Comparison of ENCODE assay signal across 9 mouse cellular contexts in the genomic region with DNA sequence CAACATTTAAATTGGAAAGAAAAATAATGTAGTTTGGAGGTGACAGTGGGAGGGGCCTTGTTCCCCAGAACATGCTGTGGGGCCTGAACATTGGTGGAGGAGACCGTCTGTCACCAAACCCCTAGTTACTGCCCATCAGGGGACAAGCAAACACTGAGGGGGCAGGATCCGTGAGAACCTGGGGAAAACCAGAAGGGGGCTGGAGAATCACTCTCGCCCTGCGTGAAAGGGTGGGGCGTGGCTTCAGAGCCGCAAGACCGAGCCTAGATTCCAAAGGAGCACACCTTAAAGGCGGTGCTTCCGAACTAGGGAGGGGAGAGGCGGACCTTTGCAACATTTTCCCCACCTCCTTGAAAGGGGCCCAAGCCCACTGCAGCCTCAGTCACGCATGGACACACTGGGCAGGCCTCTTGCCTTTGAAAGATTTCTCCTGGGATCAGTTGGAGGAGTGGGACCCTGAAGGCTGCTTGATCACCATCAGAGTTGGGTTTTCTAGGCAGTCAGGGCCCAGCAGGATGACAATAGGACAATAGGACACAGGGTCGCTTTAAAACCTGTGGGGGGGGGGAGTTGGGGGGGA. TPM values are rescaled to one million over a fixed set of nuclear protein-coding genes. Genes with fewer than 3 reads are reported as not detected.
DNase-seq lines count a peak whose midpoint lies in the region; ATAC-seq and TF ChIP-seq lines count a peak whose summit lies in the region.
"Had no signal": no experiment of that assay in that cellular context is flagged by ENCODE, and none has a peak within 500 bp of the region (broad histone marks: within the 10 kb centered on the region; RNA-seq: fewer than 3 reads in every experiment).

No protein-coding gene starts in this region.

- no peak for ATAC-seq in hindbrain, embryonic 15.5 days (ENCODE audit: low FRiP score, low read depth)
- peak; percentile 36 for ATAC-seq in lung, postnatal 0 days
- ATAC-seq in megakaryocyte, adult 5-6 weeks (ENCODE audit: poor library complexity, severe bottlenecking) = no peak
- ATAC-seq in inflammation-experienced regulatory T-cells, adult 6 months = no peak

- H3K36me3 ChIP-seq in ES-Bruce4 (ENCODE audit: control insufficient read depth, insufficient read depth, low read length, poor library complexity, severe bottlenecking) = no peaks in the 10 kb centered on the region
- H3K36me3 ChIP-seq in hindbrain, embryonic 15.5 days = no peaks in the 10 kb centered on the region
- no peaks in the 10 kb centered on the region for H3K36me3 ChIP-seq in lung, postnatal 0 days (ENCODE audit: insufficient read depth, low read length)

- peak overlapping the region; percentile 79 for H3K4me2 ChIP-seq in hindbrain, embryonic 15.5 days
- H3K4me2 ChIP-seq in lung, postnatal 0 days (replicated peaks; ENCODE audit: low read depth, low read length) = peak overlapping the region; percentile 87

- no peak for TF ChIP-seq CTCF in ES-Bruce4 (IDR thresholded peaks at IDR 0.05; ENCODE audit: low read depth, low read length)
- TF ChIP-seq CTCF in lung, postnatal 0 days (IDR thresholded peaks at IDR 0.05) = no peak

- intact Hi-C loops in left cerebral cortex, postnatal 10 days (cut with DNase I) = no loop called here

- H3K27ac ChIP-seq in ES-Bruce4 (ENCODE audit: insufficient read depth, low read length) = no peak overlapping the region
- H3K27ac ChIP-seq in hindbrain, embryonic 15.5 days (replicated peaks) = peak overlapping the region; percentile 2; the same call in 1 of the 2 replicates
- peak overlapping the region; percentile 85 for H3K27ac ChIP-seq in lung, postnatal 0 days (ENCODE audit: low read length)

- DNase-seq in R1 (ENCODE audit: low read depth, low spot score) = peak; percentile 95
- peak; percentile 86 for DNase-seq in lung, postnatal 0 days (ENCODE audit: low spot score)
- no peak for DNase-seq in c-Kit-positive CD71-positive TER-119-positive erythroid progenitor cells, embryonic 14.5 days (ENCODE audit: low spot score)
- DNase-seq in left cerebral cortex, postnatal 10 days (ENCODE audit: extremely low spot score in 1 of 2, low spot score in 2 of 2) = no peak
- DNase-seq: cerebellum, adult 9-11 months had no signal

- peak overlapping the region; percentile 57 for H3K4me3 ChIP-seq in ES-Bruce4 (ENCODE audit: low read depth, low read length)
- peak overlapping the region; percentile 47 for H3K4me3 ChIP-seq in hindbrain, embryonic 15.5 days
- H3K4me3 ChIP-seq in lung, postnatal 0 days (ENCODE audit: low read depth, low read length) = peak overlapping the region; percentile 57

- WGBS in hindbrain, embryonic 15.5 days = 8% methylated on average over 12 of the region's 12 CpGs
- WGBS in lung, postnatal 0 days = 16% methylated on average over 12 of the region's 12 CpGs

- no peaks in the 10 kb centered on the region for H3K9me3 ChIP-seq in ES-Bruce4 (replicated peaks; ENCODE audit: control insufficient read depth, insufficient read depth, low read length, poor library complexity, severe bottlenecking)
- H3K9me3 ChIP-seq in hindbrain, embryonic 15.5 days = no peaks in the 10 kb centered on the region
- no peaks in the 10 kb centered on the region for H3K9me3 ChIP-seq in lung, postnatal 0 days (ENCODE audit: low read length)

- no peaks in the 10 kb centered on the region for H3K27me3 ChIP-seq in ES-Bruce4 (ENCODE audit: control insufficient read depth, insufficient read depth, low read length, poor library complexity, severe bottlenecking)
- peaks cover 51% of the 10 kb centered on the region for H3K27me3 ChIP-seq in hindbrain, embryonic 15.5 days
- H3K27me3 ChIP-seq in lung, postnatal 0 days (replicated peaks; ENCODE audit: insufficient read depth, low read length) = peaks cover 25% of the 10 kb centered on the region

- H3K9ac ChIP-seq in ES-Bruce4 (ENCODE audit: low read depth, poor library complexity, severe bottlenecking) = no peak overlapping the region
- no peak overlapping the region for H3K9ac ChIP-seq in hindbrain, embryonic 15.5 days
- H3K9ac ChIP-seq in lung, postnatal 0 days (replicated peaks; ENCODE audit: low read depth) = peak overlapping the region; percentile 23; the same call in 1 of the 2 replicates

- TF ChIP-seq EP300 in ES-Bruce4 (IDR thresholded peaks at IDR 0.05; ENCODE audit: insufficient read depth, low read depth, low read length) = no peak
- TF ChIP-seq EP300 in lung, postnatal 0 days (IDR thresholded peaks at IDR 0.05) = no peak

- no peaks in the 10 kb centered on the region for H3K4me1 ChIP-seq in ES-Bruce4 (ENCODE audit: control insufficient read depth, insufficient read depth, low read length)
- H3K4me1 ChIP-seq in hindbrain, embryonic 15.5 days (replicated peaks) = peaks cover 29% of the 10 kb centered on the region
- H3K4me1 ChIP-seq in lung, postnatal 0 days (ENCODE audit: insufficient read depth, low read depth, low read length) = peaks cover 5% of the 10 kb centered on the region; the same call in 1 of the 2 replicates

- TF ChIP-seq POLR2A in ES-Bruce4 (IDR thresholded peaks at IDR 0.05; ENCODE audit: insufficient read depth, low read length) = no peak

RNA-seq across cellular contexts. Expression of a gene that starts 1.3 kb away (rescaled TPM):
- 8.0 and 10.2 TPM in 2 replicates for polyA plus RNA-seq in ES-Bruce4 (2011; ENCODE audit: insufficient read depth, insufficient read length, low read depth, missing spikeins)
- 1.4 and 1.6 TPM in 2 replicates for polyA plus RNA-seq in hindbrain, embryonic 15.5 days (2015; fragmentation: Nextera tagmentation; extraction: Ambion mirVana)
- 2.1 and 2.2 TPM in 2 replicates for polyA plus RNA-seq in lung, postnatal 0 days (2015; fragmentation: Nextera tagmentation; extraction: Ambion mirVana)
- 1 to 10 TPM; 2.4 to 3.4 TPM for total RNA-seq in left cerebral cortex, postnatal 10 days (2021)
- total RNA-seq in megakaryocyte, adult 5-6 weeks (2015) = 1.0 and 1.2 TPM in 2 replicates
- total RNA-seq in megakaryocyte, adult 5-6 weeks (2017) = 1.2 and 4.4 TPM in 2 replicates
- 1 to 10 TPM; 4.4 to 5.0 (median 4.7) TPM for polyA plus RNA-seq in inflammation-experienced regulatory T-cells, adult 6 months (2017; shearing (Covaris generic))

RNA-seq across cellular contexts. Expression of a gene that starts 22.6 kb away (rescaled TPM):
- 22.6 TPM in 2 replicates for polyA plus RNA-seq in ES-Bruce4 (2011; ENCODE audit: insufficient read depth, insufficient read length, low read depth, missing spikeins)
- 31.6 and 33.4 TPM in 2 replicates for polyA plus RNA-seq in hindbrain, embryonic 15.5 days (2015; fragmentation: Nextera tagmentation; extraction: Ambion mirVana)
- polyA plus RNA-seq in lung, postnatal 0 days (2015; fragmentation: Nextera tagmentation; extraction: Ambion mirVana) = 9.9 and 11.1 TPM in 2 replicates
- 10 to 100 TPM; 38.3 to 41.4 TPM for total RNA-seq in left cerebral cortex, postnatal 10 days (2021)
- total RNA-seq in megakaryocyte, adult 5-6 weeks (2015) = 11.5 and 13.1 TPM in 2 replicates
- total RNA-seq in megakaryocyte, adult 5-6 weeks (2017) = 36.8 and 46.0 TPM in 2 replicates
- polyA plus RNA-seq in inflammation-experienced regulatory T-cells, adult 6 months (2017; shearing (Covaris generic)) = 10 to 100 TPM; 13.4 to 26.0 (median 22.9) TPM

Comparison
In these comparisons a context has a peak if more than half of its experiments do, and no peak if none do; other contexts are left out.
1. DNase-seq: peak in R1 (single experiment) and lung, postnatal 0 days (single experiment); none in c-Kit-positive CD71-positive TER-119-positive erythroid progenitor cells, embryonic 14.5 days (single experiment) and left cerebral cortex, postnatal 10 days (0 of 2).
2. Peak in every context shown above with its lines, with median percentiles within 50 percentile points of each other: H3K4me3 ChIP-seq.